Comparison of ENCODE assay signal across 27 mouse cellular contexts in the genomic region with DNA sequence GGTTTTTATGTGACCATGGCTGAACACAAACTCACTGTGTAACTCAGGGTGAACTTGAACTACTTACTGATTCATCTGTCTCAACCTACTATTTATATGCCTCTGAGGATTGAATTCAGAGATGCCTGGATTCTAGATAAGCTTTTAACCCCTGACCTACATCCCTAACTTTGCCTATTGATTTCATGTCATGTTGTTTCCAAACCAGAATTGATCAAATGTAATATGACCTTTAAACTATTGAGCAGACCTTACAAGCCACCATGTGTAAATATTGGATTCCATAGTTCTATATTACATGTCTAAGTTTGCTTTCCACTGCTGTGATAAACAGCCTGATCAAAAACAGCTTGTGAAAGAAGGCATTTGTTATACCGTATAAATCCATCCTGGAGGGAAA. TPM values are rescaled to one million over a fixed set of nuclear protein-coding genes. Genes with fewer than 3 reads are reported as not detected.
"Had no signal": no experiment of that assay in that cellular context is flagged by ENCODE, and none has a peak within 500 bp of the region (broad histone marks: within the 10 kb centered on the region; RNA-seq: fewer than 3 reads in every experiment).

No protein-coding gene starts in this region.

- H3K4me2 ChIP-seq: lung, embryonic 14.5 days; midbrain, embryonic 12.5 days; midbrain, embryonic 15.5 days; neural tube, embryonic 12.5 days had no signal

- ATAC-seq: midbrain, embryonic 15.5 days had no signal

- H3K4me1 ChIP-seq: midbrain, embryonic 10.5 days; midbrain, embryonic 12.5 days; midbrain, embryonic 15.5 days; neural tube, embryonic 12.5 days had no signal

- DNase-seq: lung, adult 18-20 months; lung, embryonic 14.5 days; lung, postnatal 10 days; lung, postnatal 4 days; retina, postnatal 1 day; right cerebral cortex, adult 18-20 months; right cerebral cortex, postnatal 25 days; right cerebral cortex, postnatal 4 days; spleen, adult 18-20 months; thymus, adult 18-20 months; thymus, postnatal 14 days; thymus, postnatal 36 days had no signal

- H3K27ac ChIP-seq: midbrain, embryonic 10.5 days; midbrain, embryonic 12.5 days; midbrain, embryonic 15.5 days; neural tube, embryonic 12.5 days had no signal

- H3K27me3 ChIP-seq: midbrain, embryonic 12.5 days; midbrain, embryonic 15.5 days; neural tube, embryonic 12.5 days had no signal

- H3K9ac ChIP-seq: lung, embryonic 14.5 days; midbrain, embryonic 12.5 days; midbrain, embryonic 15.5 days; neural tube, embryonic 12.5 days had no signal

- H3K4me3 ChIP-seq: midbrain, embryonic 10.5 days; midbrain, embryonic 12.5 days; midbrain, embryonic 15.5 days; neural tube, embryonic 12.5 days had no signal

- H3K36me3 ChIP-seq: midbrain, embryonic 10.5 days; midbrain, embryonic 12.5 days; midbrain, embryonic 15.5 days; neural tube, embryonic 12.5 days had no signal

RNA-seq across cellular contexts. Expression of a gene that starts 8.1 kb away (rescaled TPM):
- total RNA-seq: megakaryocyte, adult 5-6 weeks; megakaryocyte-erythroid progenitor cell, adult 5-6 weeks; midbrain, postnatal 0 days; monocyte, adult 5-6 weeks; neutrophil, adult 5-6 weeks had no signal
- polyA plus RNA-seq: lung, embryonic 14.5 days; lung, embryonic 16.5 days; midbrain, embryonic 10.5 days; midbrain, embryonic 12.5 days; midbrain, embryonic 15.5 days; midbrain, postnatal 0 days; neural tube, embryonic 12.5 days; neural tube, embryonic 14.5 days; small intestine, adult 2 months; stomach, embryonic 14.5 days; thymus, postnatal 0 days had no signal

RNA-seq across cellular contexts. Expression of a gene that starts 55.5 kb away (rescaled TPM):
- total RNA-seq: megakaryocyte, adult 5-6 weeks; megakaryocyte-erythroid progenitor cell, adult 5-6 weeks; midbrain, postnatal 0 days; monocyte, adult 5-6 weeks; neutrophil, adult 5-6 weeks had no signal
- polyA plus RNA-seq: lung, embryonic 14.5 days; lung, embryonic 16.5 days; midbrain, embryonic 10.5 days; midbrain, embryonic 12.5 days; midbrain, embryonic 15.5 days; midbrain, postnatal 0 days; neural tube, embryonic 12.5 days; neural tube, embryonic 14.5 days; small intestine, adult 2 months; stomach, embryonic 14.5 days; stomach, embryonic 16.5 days; thymus, postnatal 0 days had no signal
